Mouse (Mus musculus): Measurements from ENCODE around the gene Rbp4. TPM values are rescaled to one million over a fixed set of nuclear protein-coding genes. Genes with fewer than 3 reads are reported as not detected.

Gene Rbp4
- polyA plus RNA-seq, 1 experiment = 17.6 TPM

DNA sequence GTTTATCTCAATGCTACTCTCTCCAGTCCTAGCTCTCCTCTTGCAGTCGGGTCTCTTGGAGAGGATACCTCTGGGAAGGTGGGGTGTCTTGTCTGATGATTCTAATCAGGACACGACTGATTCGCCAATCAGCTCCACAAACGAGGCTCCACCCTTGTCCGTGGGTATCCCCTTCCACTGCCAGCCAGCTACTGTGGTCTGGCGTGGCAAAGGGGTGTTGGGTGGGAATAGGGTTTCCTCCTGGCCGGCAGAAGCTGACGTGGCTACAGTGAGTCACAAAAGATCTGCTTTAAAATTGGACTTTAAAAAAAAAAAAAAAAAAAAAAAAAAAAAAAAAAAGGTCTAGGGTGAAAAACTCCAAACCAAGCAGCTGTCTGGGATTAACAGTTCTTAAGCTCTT lies 14.0 kb downstream of the Rbp4 start:
- H3K36me3 ChIP-seq (ENCODE audit: control insufficient read depth, insufficient read depth, low read length) = no peaks in the 10 kb centered on the region
- H3K27me3 ChIP-seq (replicated peaks; ENCODE audit: control insufficient read depth, insufficient read depth, low read length) = no peaks in the 10 kb centered on the region
- 83% methylated on average over 8 of the region's 8 CpGs for WGBS
- H3K4me1 ChIP-seq (ENCODE audit: control insufficient read depth, insufficient read depth, low read length) = no peaks in the 10 kb centered on the region
- H3K4me3 ChIP-seq (ENCODE audit: insufficient read depth, low read depth, low read length) = no peak overlapping the region
- H3K27ac ChIP-seq (ENCODE audit: insufficient read depth, low read depth, low read length) = no peak overlapping the region
- TF ChIP-seq POLR2A (IDR thresholded peaks at IDR 0.05; ENCODE audit: low read depth, low read length) = no peak
- no peak for TF ChIP-seq CTCF (conservative IDR thresholded peaks at IDR 0.05; ENCODE audit: insufficient read depth, insufficient read length, low read depth, low read length)
- DNase-seq = no peak

DNA sequence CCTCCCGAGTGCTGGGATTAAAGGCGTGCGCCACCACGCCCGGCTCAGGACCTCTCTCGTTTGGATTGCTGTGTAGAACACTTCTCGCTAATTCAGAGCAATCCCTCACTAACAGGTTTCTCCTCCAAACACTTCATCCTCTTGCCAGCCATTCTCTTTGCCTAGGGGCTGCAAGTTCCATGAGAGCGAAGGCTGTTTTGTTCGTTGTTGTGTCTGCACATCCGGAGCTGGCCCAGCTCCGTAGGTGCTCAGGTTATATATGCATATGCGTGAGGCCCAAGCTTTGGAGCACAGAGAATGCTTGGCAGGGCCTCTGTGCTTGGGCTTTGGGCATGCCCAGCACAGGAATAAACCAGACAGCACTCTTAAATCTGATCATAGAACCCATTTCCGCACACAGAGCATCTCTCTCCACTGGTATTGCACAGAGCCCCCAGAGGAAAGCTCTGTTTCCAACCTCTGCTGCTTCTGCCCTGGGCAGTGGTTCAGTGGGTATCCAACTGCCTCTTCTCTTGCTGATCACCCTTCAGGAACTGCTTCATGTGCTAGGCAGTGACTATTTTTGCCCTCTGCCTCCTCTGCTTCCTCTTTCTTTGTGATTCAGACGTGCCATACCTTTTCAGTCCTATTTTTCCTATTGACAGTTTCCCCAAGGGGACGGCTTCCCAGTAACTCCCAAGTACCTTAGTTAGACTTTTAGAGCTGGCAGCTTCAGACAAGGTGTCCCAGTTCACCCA lies 15.4 kb downstream of the Rbp4 start:
- Histone ChIP-seq H3K4me3 (ENCODE audit: insufficient read depth, low read depth, low read length) (no peak overlapping the region), H3K4me1 (ENCODE audit: control insufficient read depth, insufficient read depth, low read length) (no peaks in the 10 kb centered on the region), H3K27ac (ENCODE audit: insufficient read depth, low read depth, low read length) (no peak overlapping the region), H3K36me3 (ENCODE audit: control insufficient read depth, insufficient read depth, low read length) (no peaks in the 10 kb centered on the region), H3K27me3 (replicated peaks; ENCODE audit: control insufficient read depth, insufficient read depth, low read length) (no peaks in the 10 kb centered on the region)
- no peak for DNase-seq
- TF ChIP-seq CTCF (conservative IDR thresholded peaks at IDR 0.05; ENCODE audit: insufficient read depth, insufficient read length, low read depth, low read length) = no peak
- WGBS = 92% methylated on average over 15 of the region's 15 CpGs

DNA sequence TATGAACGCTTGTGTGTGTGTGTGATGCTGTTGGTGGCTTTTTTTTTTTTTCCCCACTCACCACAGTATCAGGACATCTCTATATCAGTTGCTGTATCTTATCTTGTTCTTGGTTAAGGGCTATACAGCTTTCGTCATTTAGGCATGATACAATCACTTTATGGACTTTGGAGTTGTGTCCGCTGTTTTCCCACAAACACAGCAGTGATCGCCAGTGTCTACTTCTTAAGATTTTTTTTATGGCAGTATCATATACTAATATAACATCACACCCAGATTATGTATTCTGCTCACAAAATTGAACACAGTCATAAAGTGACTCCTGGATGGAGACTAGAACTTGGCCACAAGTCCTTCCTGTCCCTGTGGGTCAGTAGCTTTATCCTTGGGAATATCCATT lies 17.2 kb downstream of the Rbp4 start:
- Histone ChIP-seq H3K27me3 (replicated peaks; ENCODE audit: control insufficient read depth, insufficient read depth, low read length) (no peaks in the 10 kb centered on the region), H3K4me3 (ENCODE audit: insufficient read depth, low read depth, low read length) (no peak overlapping the region), H3K4me1 (ENCODE audit: control insufficient read depth, insufficient read depth, low read length) (no peaks in the 10 kb centered on the region), H3K36me3 (ENCODE audit: control insufficient read depth, insufficient read depth, low read length) (no peaks in the 10 kb centered on the region), H3K27ac (ENCODE audit: insufficient read depth, low read depth, low read length) (no peak overlapping the region)
- no peak for TF ChIP-seq POLR2A (IDR thresholded peaks at IDR 0.05; ENCODE audit: low read depth, low read length)
- no peak for TF ChIP-seq CTCF (conservative IDR thresholded peaks at IDR 0.05; ENCODE audit: insufficient read depth, insufficient read length, low read depth, low read length)
- no peak for DNase-seq
- WGBS = 90% methylated on average over 4 of the region's 4 CpGs

DNA sequence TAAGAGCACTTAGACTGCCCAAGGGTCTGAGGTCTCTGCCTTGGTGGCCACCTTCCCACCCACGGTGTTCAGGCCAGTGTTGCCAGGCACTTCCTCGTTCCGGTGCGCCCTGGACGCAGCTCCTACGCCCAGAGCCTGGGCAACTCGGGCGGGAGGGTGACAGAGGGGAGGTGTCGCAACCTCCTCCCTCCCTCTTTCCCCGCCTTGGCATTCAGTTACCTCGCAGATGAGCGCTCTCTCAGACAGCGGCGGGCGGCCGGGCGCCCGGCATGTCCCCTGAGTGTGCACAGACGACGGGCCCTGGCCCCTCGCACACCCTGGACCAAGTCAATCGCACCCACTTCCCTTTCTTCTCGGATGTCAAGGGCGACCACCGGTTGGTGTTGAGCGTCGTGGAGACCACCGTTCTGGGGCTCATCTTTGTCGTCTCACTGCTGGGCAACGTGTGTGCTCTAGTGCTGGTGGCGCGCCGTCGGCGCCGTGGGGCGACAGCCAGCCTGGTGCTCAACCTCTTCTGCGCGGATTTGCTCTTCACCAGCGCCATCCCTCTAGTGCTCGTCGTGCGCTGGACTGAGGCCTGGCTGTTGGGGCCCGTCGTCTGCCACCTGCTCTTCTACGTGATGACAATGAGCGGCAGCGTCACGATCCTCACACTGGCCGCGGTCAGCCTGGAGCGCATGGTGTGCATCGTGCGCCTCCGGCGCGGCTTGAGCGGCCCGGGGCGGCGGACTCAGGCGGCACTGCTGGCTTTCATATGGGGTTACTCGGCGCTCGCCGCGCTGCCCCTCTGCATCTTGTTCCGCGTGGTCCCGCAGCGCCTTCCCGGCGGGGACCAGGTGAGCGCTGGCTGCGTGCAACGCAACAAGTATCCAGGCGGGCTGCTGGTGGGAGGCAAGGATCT lies 28.0 kb downstream of the Rbp4 start, which contains the start of gene Ffar4:
TSS of gene Ffar4 (plus strand) at position 214 of the 901 bp plus-strand sequence.
- no peak for DNase-seq
- Histone ChIP-seq H3K27ac (ENCODE audit: insufficient read depth, low read depth, low read length) (no peak within 1 kb of the TSS), H3K27me3 (replicated peaks; ENCODE audit: control insufficient read depth, insufficient read depth, low read length) (no peaks in the 10 kb centered on the region), H3K4me3 (ENCODE audit: insufficient read depth, low read depth, low read length) (no peak within 1 kb of the TSS; the same call in 1 of the 2 replicates), H3K36me3 (ENCODE audit: control insufficient read depth, insufficient read depth, low read length) (no peaks in the 10 kb centered on the region), H3K4me1 (ENCODE audit: control insufficient read depth, insufficient read depth, low read length) (no peaks in the 10 kb centered on the region)
- 2% methylated on average over 77 of the region's 77 CpGs for WGBS
- no peak for TF ChIP-seq CTCF (conservative IDR thresholded peaks at IDR 0.05; ENCODE audit: insufficient read depth, insufficient read length, low read depth, low read length)
- TF ChIP-seq POLR2A (IDR thresholded peaks at IDR 0.05; ENCODE audit: low read depth, low read length) = no peak

DNA sequence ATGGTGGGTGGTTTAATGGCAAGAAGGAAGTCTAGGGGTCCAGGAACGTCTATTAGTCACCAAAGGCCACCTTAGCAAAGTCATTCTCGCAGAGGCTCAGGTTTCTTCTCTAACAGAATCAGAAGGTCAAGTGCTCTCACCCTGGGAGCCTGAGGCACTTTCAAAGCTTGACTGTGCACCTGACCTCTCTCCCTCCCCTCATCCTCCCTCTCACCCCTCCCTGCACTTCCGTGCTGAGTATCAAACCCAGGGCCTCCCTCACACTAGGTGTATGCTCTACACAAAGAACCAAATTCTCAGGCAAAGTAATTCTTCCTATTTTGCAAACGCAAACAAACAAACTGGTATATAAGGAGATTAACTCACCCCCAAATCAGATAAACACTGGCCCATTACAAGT lies 28.9 kb downstream of the Rbp4 start:
- 10% methylated on average over 4 of the region's 4 CpGs for WGBS
- TF ChIP-seq POLR2A (IDR thresholded peaks at IDR 0.05; ENCODE audit: low read depth, low read length) (no peak), CTCF (conservative IDR thresholded peaks at IDR 0.05; ENCODE audit: insufficient read depth, insufficient read length, low read depth, low read length) (no peak)
- DNase-seq = no peak
- H3K27me3 ChIP-seq (replicated peaks; ENCODE audit: control insufficient read depth, insufficient read depth, low read length) = no peaks in the 10 kb centered on the region
- no peaks in the 10 kb centered on the region for H3K4me1 ChIP-seq (ENCODE audit: control insufficient read depth, insufficient read depth, low read length)
- no peak overlapping the region for H3K27ac ChIP-seq (ENCODE audit: insufficient read depth, low read depth, low read length)
- H3K4me3 ChIP-seq (ENCODE audit: insufficient read depth, low read depth, low read length) = no peak overlapping the region
- no peaks in the 10 kb centered on the region for H3K36me3 ChIP-seq (ENCODE audit: control insufficient read depth, insufficient read depth, low read length)

DNA sequence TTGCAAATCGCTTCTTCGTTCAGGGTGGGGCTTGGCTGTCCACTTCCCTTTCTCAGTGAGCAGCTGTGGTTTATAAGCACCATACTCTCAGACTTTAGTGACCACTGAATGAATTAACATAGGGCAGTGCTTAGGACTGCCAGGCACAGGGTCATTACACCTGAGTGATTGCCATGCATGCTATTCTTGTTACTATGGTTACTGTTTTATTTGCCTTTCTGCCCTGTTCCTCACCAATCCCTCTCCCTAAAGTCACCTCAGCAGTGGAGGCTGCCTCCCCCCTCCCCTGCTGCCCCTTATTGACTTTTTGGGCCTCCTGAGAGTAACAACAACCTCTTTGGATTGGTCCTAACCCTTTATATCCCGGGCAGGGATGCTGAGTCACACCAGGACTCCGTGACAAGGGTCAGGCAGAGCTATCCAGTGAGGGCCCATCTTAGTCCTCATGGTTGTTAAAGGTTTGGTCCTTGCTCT lies 33.5 kb downstream of the Rbp4 start:
- WGBS = 47% methylated on average over 4 of the region's 4 CpGs
- no peak overlapping the region for H3K27ac ChIP-seq (ENCODE audit: insufficient read depth, low read depth, low read length)
- H3K4me3 ChIP-seq (ENCODE audit: insufficient read depth, low read depth, low read length) = no peak overlapping the region
- DNase-seq = no peak
- no peaks in the 10 kb centered on the region for H3K27me3 ChIP-seq (replicated peaks; ENCODE audit: control insufficient read depth, insufficient read depth, low read length)
- H3K4me1 ChIP-seq (ENCODE audit: control insufficient read depth, insufficient read depth, low read length) = no peaks in the 10 kb centered on the region
- no peaks in the 10 kb centered on the region for H3K36me3 ChIP-seq (ENCODE audit: control insufficient read depth, insufficient read depth, low read length)
- TF ChIP-seq POLR2A (IDR thresholded peaks at IDR 0.05; ENCODE audit: low read depth, low read length) (no peak), CTCF (conservative IDR thresholded peaks at IDR 0.05; ENCODE audit: insufficient read depth, insufficient read length, low read depth, low read length) (no peak)

DNA sequence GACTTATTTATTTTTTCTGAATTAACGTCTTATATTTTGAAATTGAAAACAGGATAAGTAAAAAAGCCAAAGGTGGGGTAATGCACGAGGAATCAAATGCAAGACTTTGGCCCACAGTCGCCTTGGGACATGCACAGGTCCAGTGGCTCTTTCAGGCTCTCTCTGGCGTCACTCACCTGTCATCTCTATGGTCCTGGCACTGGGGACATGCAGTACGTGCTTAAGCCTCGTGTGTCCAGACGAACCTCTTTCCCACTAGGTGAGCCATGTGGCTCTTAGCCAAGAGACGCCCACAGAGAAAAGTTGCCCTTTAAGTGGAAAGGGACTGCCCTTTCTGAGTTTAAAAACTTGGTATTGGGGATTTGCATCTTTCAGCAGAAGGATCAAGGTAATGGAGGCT lies 35.7 kb downstream of the Rbp4 start:
- DNase-seq = no peak
- Histone ChIP-seq H3K4me3 (ENCODE audit: insufficient read depth, low read depth, low read length) (no peak overlapping the region), H3K4me1 (ENCODE audit: control insufficient read depth, insufficient read depth, low read length) (no peaks in the 10 kb centered on the region), H3K36me3 (ENCODE audit: control insufficient read depth, insufficient read depth, low read length) (no peaks in the 10 kb centered on the region), H3K27ac (ENCODE audit: insufficient read depth, low read depth, low read length) (no peak overlapping the region), H3K27me3 (replicated peaks; ENCODE audit: control insufficient read depth, insufficient read depth, low read length) (no peaks in the 10 kb centered on the region)
- WGBS = 71% methylated on average over 8 of the region's 8 CpGs
- TF ChIP-seq CTCF (conservative IDR thresholded peaks at IDR 0.05; ENCODE audit: insufficient read depth, insufficient read length, low read depth, low read length) (no peak), POLR2A (IDR thresholded peaks at IDR 0.05; ENCODE audit: low read depth, low read length) (no peak)

Measured in kidney, adult 2 months (tissue).